Mouse (Mus musculus) lung, embryonic 14.5 days (tissue): ENCODE results near the gene Gpr3. TPM values are rescaled to one million over a fixed set of nuclear protein-coding genes. Genes with fewer than 3 reads are reported as not detected.

Source experiments
- ATAC-seq: fragments of 200-750 bp; cut with Nextera tagmentation; 2 replicates; pipeline ENCODE4 v1.8.0; 2017; ENCODE audit warnings: mild to moderate bottlenecking, moderate TSS enrichment, moderate library complexity; ENCODE audit not compliant: insufficient read depth
- DNase-seq: peaks from one replicate; pipeline ENCODE4 v3.0.0-alpha.2; 2015
- H3K27ac ChIP-seq: fragments of 300-500 bp; sonication (generic); 2 replicates; pipeline ENCODE4 v1.5.1; 2014; ENCODE audit warnings: low read depth, mild to moderate bottlenecking, moderate library complexity
- H3K27me3 ChIP-seq: fragments of 300-500 bp; sonication (generic); 2 replicates; pipeline ENCODE4 v1.6.1; 2014; ENCODE audit warnings: low read length, control low read depth; ENCODE audit not compliant: insufficient read depth
- H3K36me3 ChIP-seq: fragments of 300-500 bp; sonication (generic); 2 replicates; pipeline ENCODE4 v1.6.1; 2014; ENCODE audit warnings: control low read depth; ENCODE audit not compliant: insufficient read depth
- H3K4me1 ChIP-seq: fragments of 300-500 bp; sonication (generic); 2 replicates; pipeline ENCODE4 v1.6.1; 2014; ENCODE audit warnings: antibody characterized with exemption, control low read depth; ENCODE audit not compliant: insufficient read depth
- H3K4me2 ChIP-seq: fragments of 300-500 bp; sonication (generic); 2 replicates; pipeline ENCODE4 v1.6.1; 2014; ENCODE audit warnings: mild to moderate bottlenecking
- H3K4me3 ChIP-seq: fragments of 300-500 bp; sonication (generic); 2 replicates; pipeline ENCODE4 v1.5.1; 2014; ENCODE audit warnings: low read depth, low read length
- H3K9ac ChIP-seq: fragments of 300-500 bp; sonication (generic); 2 replicates; pipeline ENCODE4 v1.6.1; 2014
- H3K9me3 ChIP-seq: fragments of 300-500 bp; sonication (generic); 2 replicates; pipeline ENCODE4 v1.6.1; 2016; ENCODE audit warnings: low read depth, low read length, control low read depth
- CTCF ChIP-seq: IDR thresholded peaks from 2 replicates; pipeline ENCODE4 v1.5.1; 2016; ENCODE audit warnings: antibody characterized with exemption, low read depth
- WGBS: fragments of 180-500 bp; shearing (Covaris S2); extraction: QIAGEN DNeasy Blood & Tissue Kit; methylation state at CpG from one replicate; pipeline ENCODE4 v1.1.7; 2014; 5-methylcytosine and 5-hydroxymethylcytosine counted together
- polyA plus RNA-seq: library from polyadenylated mRNA; unstranded; fragments of >200 nt; fragmentation: Nextera tagmentation; extraction: Ambion mirVana; gene quantifications from 2 replicates; pipeline ENCODE4 v1.2.1, GENCODE M21; 2014

The Gpr3 gene
- polyA plus RNA-seq, 1 experiment from 2014 or later: not detected

DNA sequence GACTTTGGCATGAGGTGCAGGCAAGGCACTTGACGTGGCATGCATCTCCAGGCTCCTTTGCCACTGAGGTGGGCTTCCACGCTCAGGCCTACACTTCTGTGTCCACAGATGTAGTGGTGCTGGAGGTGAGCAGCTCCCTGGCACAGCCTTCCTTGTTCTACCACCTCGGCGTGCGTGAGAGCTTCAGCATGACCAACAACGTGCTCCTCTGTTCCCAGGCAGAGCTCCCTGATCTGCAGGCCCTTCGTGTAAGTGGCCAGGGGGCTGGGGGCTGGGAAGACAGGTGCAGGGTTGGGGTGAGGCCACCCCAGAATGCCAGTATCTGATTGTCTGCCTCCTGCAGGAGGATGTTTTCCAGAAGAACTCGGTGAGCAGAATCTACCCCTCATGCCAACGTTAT, 30.4 kb upstream of the Gpr3 start:
- ATAC-seq: no peak
- no peak for DNase-seq
- Histone ChIP-seq H3K9ac (no peak overlapping the region), H3K27me3 (peaks cover 26% of the 10 kb centered on the region), H3K36me3 (no peaks in the 10 kb centered on the region), H3K9me3 (no peaks in the 10 kb centered on the region; the same call in 1 of the 2 replicates), H3K4me1 (peaks cover 4% of the 10 kb centered on the region; the same call in 1 of the 2 replicates), H3K4me2 (no peak overlapping the region), H3K4me3 (no peak overlapping the region), H3K27ac (no peak overlapping the region)
- no peak for TF ChIP-seq CTCF
- WGBS: 63% methylated on average over 9 of the region's 9 CpGs

DNA sequence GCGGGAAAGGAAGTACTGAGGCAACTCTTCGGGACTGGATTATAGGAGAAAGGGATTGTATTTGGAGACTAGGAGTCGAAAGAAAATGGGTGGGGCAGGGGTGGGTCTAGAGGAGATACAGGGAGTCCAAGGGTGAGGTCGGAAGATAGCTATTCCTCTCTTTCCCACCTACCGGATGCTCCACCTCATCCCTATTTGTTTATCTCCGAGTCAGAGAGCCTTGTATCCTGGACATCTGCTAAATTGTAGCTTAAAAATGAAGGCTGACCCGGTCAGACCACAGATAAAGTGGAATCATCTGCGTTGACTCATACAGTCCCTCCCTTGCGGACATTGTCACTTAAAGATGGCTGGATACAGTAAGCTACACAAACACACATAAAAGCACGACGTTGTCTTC, 29.6 kb upstream of the Gpr3 start:
- H3K27ac ChIP-seq: no peak overlapping the region
- no peak for TF ChIP-seq CTCF
- H3K36me3 ChIP-seq: no peaks in the 10 kb centered on the region
- peak overlapping the region; percentile 22; the same call in 1 of the 2 replicates for H3K9ac ChIP-seq
- no peak; the same call in 1 of the 2 replicates for ATAC-seq
- WGBS: 26% methylated on average over 11 of the region's 11 CpGs
- no peaks in the 10 kb centered on the region; the same call in 1 of the 2 replicates for H3K9me3 ChIP-seq
- peak overlapping the region; percentile 97 for H3K4me2 ChIP-seq
- H3K4me1 ChIP-seq: peaks cover 4% of the 10 kb centered on the region; the same call in 1 of the 2 replicates
- peak overlapping the region; percentile 59 for H3K4me3 ChIP-seq
- DNase-seq: no peak
- H3K27me3 ChIP-seq: peaks cover 22% of the 10 kb centered on the region

DNA sequence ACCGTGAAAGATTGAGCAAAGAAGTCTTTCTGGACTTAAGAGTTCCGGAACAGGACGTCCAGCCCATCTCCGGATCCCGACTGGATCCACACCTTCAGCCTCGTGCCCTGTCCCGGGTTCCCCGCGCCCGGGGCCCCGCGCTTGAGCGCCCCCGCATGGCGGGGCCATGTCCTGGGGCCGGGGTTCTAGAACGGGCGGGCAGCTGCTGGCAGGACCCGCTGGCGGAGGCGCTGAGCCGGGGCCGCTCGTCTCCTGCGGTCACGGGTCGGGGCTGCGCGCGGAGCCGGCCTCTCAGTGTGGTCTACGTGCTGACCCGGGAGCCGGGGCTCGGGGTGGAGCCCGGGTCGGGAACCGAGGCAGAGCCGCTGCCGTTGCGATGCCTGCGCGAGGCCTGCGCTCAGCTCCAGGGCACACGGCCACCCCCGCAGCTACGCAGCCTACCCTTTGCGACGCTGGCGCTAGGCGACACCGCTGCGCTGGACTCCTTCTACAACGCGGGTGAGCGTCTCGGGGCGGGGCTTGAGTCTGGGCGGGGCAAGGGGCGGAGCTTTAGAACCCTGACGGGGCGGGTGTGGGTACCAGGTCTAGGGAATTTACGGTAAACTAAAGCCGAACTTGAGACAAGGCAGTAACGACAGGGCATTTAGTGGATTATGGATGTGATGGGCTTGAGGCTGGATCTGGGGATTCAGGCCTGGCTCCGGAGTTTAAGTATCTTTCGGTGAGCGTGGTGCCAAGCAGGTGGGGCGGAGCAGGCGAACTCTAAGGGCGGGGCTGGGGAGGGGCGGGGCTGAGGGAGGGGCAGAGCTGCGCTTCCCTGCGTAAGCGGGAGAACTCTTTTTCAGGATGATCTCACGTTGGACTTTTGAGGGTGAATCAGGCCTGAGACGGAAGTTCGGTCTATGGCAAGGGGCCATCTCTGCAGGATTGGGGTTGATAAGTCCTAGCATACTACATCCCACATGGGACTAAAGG, 28.9 kb upstream of the Gpr3 start:
- Histone ChIP-seq H3K9ac (peak overlapping the region; percentile 65), H3K36me3 (no peaks in the 10 kb centered on the region), H3K4me3 (peak overlapping the region; percentile 59), H3K4me1 (peaks cover 4% of the 10 kb centered on the region; the same call in 1 of the 2 replicates), H3K4me2 (peak overlapping the region; percentile 97), H3K27ac (peak overlapping the region; percentile 77), H3K9me3 (no peaks in the 10 kb centered on the region; the same call in 1 of the 2 replicates), H3K27me3 (peaks cover 15% of the 10 kb centered on the region)
- TF ChIP-seq CTCF: no peak
- DNase-seq (peak; percentile 94), ATAC-seq (peak; percentile 95)
- under 1% methylated on average over 78 of the region's 78 CpGs for WGBS

DNA sequence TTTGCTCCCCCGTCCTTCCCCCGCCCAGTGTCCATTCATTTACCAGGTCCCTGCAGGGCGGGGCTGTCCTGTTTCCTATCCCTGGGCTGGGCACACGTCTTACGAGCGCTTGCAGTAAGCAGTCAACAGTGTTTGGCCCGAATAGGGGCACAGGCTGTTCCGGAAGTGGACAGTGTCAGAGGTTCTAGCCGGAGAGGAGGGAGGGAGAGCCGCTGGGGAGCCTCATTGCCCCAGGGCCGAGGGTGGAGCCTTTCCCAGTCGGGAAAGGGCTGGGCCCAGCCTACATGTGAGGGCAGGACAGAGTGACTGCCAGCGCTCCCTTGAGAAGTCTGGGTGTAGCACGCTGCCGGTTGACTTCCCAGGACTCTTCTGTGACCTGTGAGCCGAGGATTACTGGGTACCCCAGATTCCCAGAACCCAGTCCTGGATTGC, 28.2 kb upstream of the Gpr3 start, which contains the start of gene Map3k6:
Gene Map3k6 (plus strand): TSS at position 329 of the 432 bp plus-strand sequence.
- Histone ChIP-seq H3K4me2 (peak within 1 kb of the TSS; percentile 97), H3K9me3 (no peaks in the 10 kb centered on the region; the same call in 1 of the 2 replicates), H3K4me3 (peak within 1 kb of the TSS; percentile 59), H3K27me3 (peaks cover 13% of the 10 kb centered on the region), H3K9ac (peak within 1 kb of the TSS; percentile 65), H3K4me1 (peaks cover 4% of the 10 kb centered on the region; the same call in 1 of the 2 replicates), H3K36me3 (no peaks in the 10 kb centered on the region), H3K27ac (peak within 1 kb of the TSS; percentile 77)
- DNase-seq (peak; percentile 72), ATAC-seq (peak; percentile 50; the same call in 1 of the 2 replicates)
- 5% methylated on average over 16 of the region's 16 CpGs for WGBS
- no peak for TF ChIP-seq CTCF

DNA sequence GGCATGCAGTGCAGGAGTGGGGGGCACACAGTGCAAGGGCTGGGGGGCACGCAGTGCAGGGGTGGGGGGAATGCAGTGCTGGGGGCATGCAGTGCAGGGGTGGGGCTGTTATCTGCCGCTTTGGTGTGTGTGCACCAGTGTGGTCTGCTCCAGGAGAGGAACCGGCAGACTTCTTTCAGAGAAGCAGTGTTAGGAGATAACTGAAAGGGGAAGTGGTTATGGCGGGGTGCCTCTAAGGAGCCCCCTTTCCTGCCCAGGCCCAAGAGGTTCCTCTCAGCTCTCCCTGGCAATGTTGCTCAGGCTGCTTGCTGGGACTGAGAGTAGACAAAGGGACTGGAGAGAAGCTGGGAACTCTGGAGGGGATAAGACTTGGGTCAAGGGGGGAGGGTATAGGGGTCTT, 25.6 kb upstream of the Gpr3 start:
- WGBS: 60% methylated on average over 4 of the region's 4 CpGs
- H3K36me3 ChIP-seq: no peaks in the 10 kb centered on the region

DNA sequence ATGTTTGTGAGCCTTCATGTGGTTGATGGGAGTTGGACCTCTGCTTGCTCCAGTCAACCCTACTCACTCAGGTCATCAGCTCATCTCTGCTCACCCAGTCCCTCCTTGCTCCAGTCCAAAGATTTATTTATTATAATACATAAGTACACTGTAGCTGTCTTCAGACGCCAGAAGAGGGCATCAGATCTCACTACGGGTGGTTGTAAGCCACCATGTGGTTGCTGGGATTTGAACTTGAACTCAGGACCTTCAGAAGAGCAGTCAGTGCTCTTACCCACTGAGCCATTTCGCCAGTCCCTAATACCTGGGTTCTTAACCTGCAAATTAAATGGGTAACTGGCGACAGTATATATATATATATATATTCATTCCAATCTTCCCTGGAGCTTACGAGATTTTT, 23.1 kb upstream of the Gpr3 start:
- Histone ChIP-seq H3K36me3 (no peaks in the 10 kb centered on the region), H3K9me3 (no peaks in the 10 kb centered on the region; the same call in 1 of the 2 replicates), H3K4me3 (no peak overlapping the region), H3K4me1 (peaks cover 4% of the 10 kb centered on the region; the same call in 1 of the 2 replicates), H3K4me2 (no peak overlapping the region), H3K27ac (no peak overlapping the region), H3K9ac (no peak overlapping the region), H3K27me3 (no peaks in the 10 kb centered on the region; the same call in 1 of the 2 replicates)
- WGBS: 74% methylated on average over 5 of the region's 5 CpGs
- TF ChIP-seq CTCF: no peak
- DNase-seq: no peak
- no peak for ATAC-seq

More for the DNA sequence above, 25.6 kb upstream of the Gpr3 start:
- Histone ChIP-seq H3K4me3 (no peak overlapping the region), H3K4me2 (no peak overlapping the region), H3K9me3 (no peaks in the 10 kb centered on the region; the same call in 1 of the 2 replicates), H3K9ac (no peak overlapping the region), H3K27ac (no peak overlapping the region), H3K4me1 (peaks cover 4% of the 10 kb centered on the region; the same call in 1 of the 2 replicates), H3K27me3 (peaks cover 9% of the 10 kb centered on the region)
- TF ChIP-seq CTCF: no peak
- ATAC-seq: no peak
- DNase-seq: no peak

DNA sequence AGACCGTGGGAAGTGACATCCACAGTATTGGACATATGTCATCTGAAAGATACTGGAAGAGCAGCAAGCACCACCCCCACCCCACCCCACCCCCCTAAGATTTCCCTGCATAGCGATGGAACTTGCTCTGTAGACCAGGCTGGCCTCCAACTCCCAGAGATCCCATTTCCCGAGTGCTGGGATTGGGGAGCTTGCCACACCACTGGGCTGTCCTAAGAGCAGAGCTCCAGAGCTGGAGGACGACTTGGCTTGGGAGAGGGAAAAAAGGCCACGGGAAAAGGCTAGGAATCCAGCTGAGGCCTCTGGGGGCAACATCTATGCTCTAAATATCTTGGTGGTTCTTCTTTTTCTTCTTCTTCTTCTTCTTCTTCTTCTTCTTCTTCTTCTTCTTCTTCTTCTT, 22.4 kb upstream of the Gpr3 start:
- TF ChIP-seq CTCF: no peak
- H3K27ac ChIP-seq: no peak overlapping the region
- no peaks in the 10 kb centered on the region for H3K36me3 ChIP-seq
- no peak overlapping the region for H3K9ac ChIP-seq
- H3K9me3 ChIP-seq: no peaks in the 10 kb centered on the region; the same call in 1 of the 2 replicates
- no peaks in the 10 kb centered on the region; the same call in 1 of the 2 replicates for H3K27me3 ChIP-seq
- no peak for ATAC-seq
- H3K4me2 ChIP-seq: no peak overlapping the region
- H3K4me1 ChIP-seq: no peaks in the 10 kb centered on the region
- H3K4me3 ChIP-seq: no peak overlapping the region
- DNase-seq: no peak
- 45% methylated on average over 5 of the region's 5 CpGs for WGBS
